Mouse (Mus musculus): ENCODE measurements at regions not wholly inside any gene's neighbourhood (a gene's known extent, or its start where the extent isn't known, plus 50 kb on each side); places are given as distances from the start of the nearest gene placed in this dataset.
"Not testable (repeated sequence)": the region's sequence is repeated elsewhere in the genome, so short reads cannot be mapped to it uniquely, and the experiment has no call there.

DNA sequence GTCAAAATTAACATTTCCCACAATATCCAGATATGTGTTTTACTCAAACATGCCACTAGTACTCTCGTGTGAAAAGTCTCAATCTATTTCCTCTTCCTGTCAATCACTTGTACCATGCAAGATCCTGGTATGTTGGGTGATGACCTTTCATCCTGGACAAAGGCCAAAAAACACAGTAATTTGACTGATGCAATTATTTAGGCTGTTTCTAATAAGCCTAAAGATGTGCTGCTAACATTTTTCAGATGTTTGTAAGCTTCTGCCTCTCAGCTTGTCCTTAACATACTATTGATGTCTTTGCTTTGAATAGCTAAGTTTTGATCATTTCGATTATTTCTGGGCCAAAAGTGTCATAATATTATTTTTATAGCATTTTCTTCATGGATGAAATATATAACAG, 418.4 kb upstream of the Arrdc4 start:
- TF ChIP-seq CTCF (IDR thresholded peaks at IDR 0.05; ENCODE audit: low read depth): no peak
- WGBS: 49% methylated on average over 2 of the region's 2 CpGs
- Histone ChIP-seq H3K36me3 (ENCODE audit: insufficient read depth, low read length) (no peaks in the 10 kb centered on the region), H3K27ac (no peak overlapping the region), H3K9ac (ENCODE audit: low read depth, low read length) (no peak overlapping the region), H3K9me3 (replicated peaks; ENCODE audit: low read length) (no peaks in the 10 kb centered on the region), H3K4me3 (replicated peaks; ENCODE audit: low read depth, low read length) (no peak overlapping the region), H3K4me2 (ENCODE audit: low read length) (no peak overlapping the region), H3K27me3 (ENCODE audit: insufficient read depth, low read length) (no peaks in the 10 kb centered on the region), H3K4me1 (replicated peaks; ENCODE audit: insufficient read depth, low read length) (no peaks in the 10 kb centered on the region)
- DNase-seq (ENCODE audit: low spot score): no peak
- ATAC-seq (replicated peaks; ENCODE audit: low FRiP score, low read depth): no peak

DNA sequence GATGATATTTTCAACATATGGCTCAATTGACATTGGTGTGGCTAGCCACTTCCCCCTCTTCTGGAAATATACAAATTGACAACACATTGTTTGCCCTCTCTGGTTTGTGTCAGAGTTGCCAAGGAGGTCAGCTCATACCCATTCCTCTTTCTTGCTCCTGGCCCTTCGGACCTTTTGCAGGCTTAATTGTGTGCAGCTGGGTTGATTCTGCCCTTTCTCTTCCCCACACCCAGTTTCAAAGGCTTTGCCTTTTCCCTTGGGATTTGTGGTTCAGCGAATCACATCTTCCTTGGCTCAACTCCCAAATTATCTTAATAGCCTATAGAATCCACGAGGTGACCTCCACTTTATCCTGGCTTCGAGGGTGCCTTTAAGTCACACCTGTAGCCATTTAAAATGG, 412.9 kb upstream of the Arrdc4 start:
- ATAC-seq (replicated peaks; ENCODE audit: low FRiP score, low read depth): no peak
- no peak for TF ChIP-seq CTCF (IDR thresholded peaks at IDR 0.05; ENCODE audit: low read depth)
- WGBS: 62% methylated on average over 4 of the region's 4 CpGs
- Histone ChIP-seq H3K9me3 (replicated peaks; ENCODE audit: low read length) (no peaks in the 10 kb centered on the region), H3K4me2 (ENCODE audit: low read length) (no peak overlapping the region), H3K36me3 (ENCODE audit: insufficient read depth, low read length) (no peaks in the 10 kb centered on the region), H3K9ac (ENCODE audit: low read depth, low read length) (no peak overlapping the region), H3K4me3 (replicated peaks; ENCODE audit: low read depth, low read length) (no peak overlapping the region), H3K27ac (no peak overlapping the region), H3K27me3 (ENCODE audit: insufficient read depth, low read length) (no peaks in the 10 kb centered on the region), H3K4me1 (replicated peaks; ENCODE audit: insufficient read depth, low read length) (no peaks in the 10 kb centered on the region)
- DNase-seq (ENCODE audit: low spot score): no peak

DNA sequence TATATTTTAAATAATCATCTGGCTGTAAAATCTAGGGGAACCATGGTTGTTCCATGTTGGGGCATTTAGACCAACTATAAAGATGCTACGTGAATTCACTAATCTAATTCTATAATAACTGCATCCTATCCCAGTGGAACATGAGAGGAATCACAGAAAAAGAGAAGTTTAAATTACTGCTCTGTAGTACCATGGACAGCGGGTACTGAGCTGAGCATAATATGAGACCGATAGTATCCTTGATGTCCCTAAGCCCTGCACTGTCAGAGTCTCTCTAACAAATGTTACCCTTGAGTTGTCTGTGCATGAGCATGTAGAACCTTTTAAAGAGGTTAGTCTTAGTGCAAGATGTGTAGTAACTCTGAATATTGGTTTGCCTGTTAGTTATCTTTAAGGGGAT, 393.3 kb upstream of the Arrdc4 start:
- no peak for TF ChIP-seq CTCF (IDR thresholded peaks at IDR 0.05; ENCODE audit: low read depth)
- no peaks in the 10 kb centered on the region for H3K27me3 ChIP-seq (ENCODE audit: insufficient read depth, low read length)
- no peak overlapping the region for H3K27ac ChIP-seq
- H3K9ac ChIP-seq (ENCODE audit: low read depth, low read length): no peak overlapping the region
- WGBS: 54% methylated on average over 3 of the region's 3 CpGs
- no peak overlapping the region for H3K4me3 ChIP-seq (replicated peaks; ENCODE audit: low read depth, low read length)
- no peaks in the 10 kb centered on the region for H3K4me1 ChIP-seq (replicated peaks; ENCODE audit: insufficient read depth, low read length)
- H3K9me3 ChIP-seq (replicated peaks; ENCODE audit: low read length): no peaks in the 10 kb centered on the region
- DNase-seq (ENCODE audit: low spot score): peak; percentile 56
- H3K4me2 ChIP-seq (ENCODE audit: low read length): no peak overlapping the region
- H3K36me3 ChIP-seq (ENCODE audit: insufficient read depth, low read length): no peaks in the 10 kb centered on the region
- ATAC-seq (replicated peaks; ENCODE audit: low FRiP score, low read depth): no peak

DNA sequence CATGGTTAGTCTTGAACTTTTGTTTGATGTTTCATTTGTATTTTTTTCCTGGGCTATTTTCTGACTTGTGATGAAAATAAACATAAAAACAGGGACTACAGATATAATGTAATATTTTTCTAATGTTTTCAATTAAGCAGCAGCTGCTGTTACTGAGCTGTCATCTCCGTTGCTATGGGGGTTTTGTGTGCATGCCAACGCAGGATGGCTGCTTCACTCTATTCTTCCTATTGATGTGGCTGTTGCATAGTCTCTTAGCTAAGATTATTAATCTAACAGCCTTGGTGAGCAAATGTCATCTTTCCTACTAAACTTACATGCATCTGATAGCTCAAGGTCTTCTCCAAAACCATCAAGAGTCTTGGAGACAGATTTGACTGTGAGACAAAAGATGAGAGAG, 384.4 kb upstream of the Arrdc4 start:
- Histone ChIP-seq H3K27me3 (ENCODE audit: insufficient read depth, low read length) (no peaks in the 10 kb centered on the region), H3K4me1 (replicated peaks; ENCODE audit: insufficient read depth, low read length) (no peaks in the 10 kb centered on the region), H3K27ac (no peak overlapping the region), H3K9me3 (replicated peaks; ENCODE audit: low read length) (no peaks in the 10 kb centered on the region), H3K4me2 (ENCODE audit: low read length) (no peak overlapping the region), H3K36me3 (ENCODE audit: insufficient read depth, low read length) (no peaks in the 10 kb centered on the region), H3K4me3 (replicated peaks; ENCODE audit: low read depth, low read length) (no peak overlapping the region), H3K9ac (ENCODE audit: low read depth, low read length) (no peak overlapping the region)
- no peak for TF ChIP-seq CTCF (IDR thresholded peaks at IDR 0.05; ENCODE audit: low read depth)
- DNase-seq (ENCODE audit: low spot score) (no peak), ATAC-seq (replicated peaks; ENCODE audit: low FRiP score, low read depth) (no peak)
- WGBS: 88% methylated on average over 2 of the region's 2 CpGs

DNA sequence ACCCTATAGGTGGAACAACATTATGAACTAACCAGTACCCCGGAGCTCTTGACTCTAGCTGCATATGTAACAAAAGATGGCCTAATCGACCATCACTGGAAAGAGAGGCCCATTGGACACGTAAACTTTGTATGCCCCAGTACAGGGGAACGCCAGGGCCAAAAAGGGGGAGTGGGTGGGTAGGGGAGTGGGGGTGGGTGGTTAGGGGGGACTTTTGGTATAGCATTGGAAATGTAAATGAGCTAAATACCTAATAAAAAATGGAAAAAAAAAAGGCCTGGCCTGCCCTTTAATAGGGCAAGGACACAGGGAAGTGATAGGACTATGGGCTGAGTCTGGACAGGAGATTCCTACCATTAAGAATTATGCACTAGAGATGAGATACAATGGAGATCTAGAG, 352.7 kb upstream of the Arrdc4 start:
- DNase-seq (ENCODE audit: low spot score); H3K9me3 ChIP-seq (replicated peaks; ENCODE audit: low read length); H3K9ac ChIP-seq (ENCODE audit: low read depth, low read length); H3K4me2 ChIP-seq (ENCODE audit: low read length); H3K4me3 ChIP-seq (replicated peaks; ENCODE audit: low read depth, low read length); H3K27ac ChIP-seq; ATAC-seq (replicated peaks; ENCODE audit: low FRiP score, low read depth); H3K27me3 ChIP-seq (ENCODE audit: insufficient read depth, low read length); H3K4me1 ChIP-seq (replicated peaks; ENCODE audit: insufficient read depth, low read length); H3K36me3 ChIP-seq (ENCODE audit: insufficient read depth, low read length): not testable (repeated sequence)
- WGBS: no CpG with 5 or more reads among the region's 4 CpGs

DNA sequence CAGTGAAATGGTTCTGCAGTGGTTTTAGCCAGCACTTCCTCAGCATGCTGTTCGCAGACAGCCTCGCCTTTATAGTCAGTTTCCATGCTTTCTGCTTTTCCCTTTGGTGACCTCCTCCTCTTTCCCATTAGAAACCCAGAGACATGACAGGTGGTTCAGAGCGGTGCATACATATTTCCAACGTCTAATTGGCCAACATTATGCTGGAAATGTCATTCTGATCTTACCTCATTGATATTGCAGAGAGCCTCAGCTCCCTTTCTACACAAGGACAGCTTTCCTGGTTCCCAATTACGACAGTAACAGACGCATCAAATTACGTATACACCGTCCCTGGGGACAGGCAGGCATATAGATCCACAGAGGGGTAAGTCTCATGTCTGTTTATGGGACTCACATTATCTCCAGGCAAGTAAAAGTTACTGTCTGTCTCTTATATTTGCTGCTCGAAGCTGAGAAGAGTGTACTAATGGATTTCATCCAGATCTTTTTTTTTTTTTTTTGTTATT, 348.6 kb upstream of the Arrdc4 start:
- no peak overlapping the region for H3K4me2 ChIP-seq (ENCODE audit: low read length)
- H3K4me3 ChIP-seq (replicated peaks; ENCODE audit: low read depth, low read length): no peak overlapping the region
- no peaks in the 10 kb centered on the region for H3K4me1 ChIP-seq (replicated peaks; ENCODE audit: insufficient read depth, low read length)
- H3K27me3 ChIP-seq (ENCODE audit: insufficient read depth, low read length): no peaks in the 10 kb centered on the region
- H3K36me3 ChIP-seq (ENCODE audit: insufficient read depth, low read length): no peaks in the 10 kb centered on the region
- no peaks in the 10 kb centered on the region for H3K9me3 ChIP-seq (replicated peaks; ENCODE audit: low read length)
- H3K27ac ChIP-seq: no peak overlapping the region
- DNase-seq (ENCODE audit: low spot score): no peak
- 40% methylated on average over 9 of the region's 9 CpGs for WGBS
- no peak for ATAC-seq (replicated peaks; ENCODE audit: low FRiP score, low read depth)
- TF ChIP-seq CTCF (IDR thresholded peaks at IDR 0.05; ENCODE audit: low read depth): no peak
- H3K9ac ChIP-seq (ENCODE audit: low read depth, low read length): no peak overlapping the region

DNA sequence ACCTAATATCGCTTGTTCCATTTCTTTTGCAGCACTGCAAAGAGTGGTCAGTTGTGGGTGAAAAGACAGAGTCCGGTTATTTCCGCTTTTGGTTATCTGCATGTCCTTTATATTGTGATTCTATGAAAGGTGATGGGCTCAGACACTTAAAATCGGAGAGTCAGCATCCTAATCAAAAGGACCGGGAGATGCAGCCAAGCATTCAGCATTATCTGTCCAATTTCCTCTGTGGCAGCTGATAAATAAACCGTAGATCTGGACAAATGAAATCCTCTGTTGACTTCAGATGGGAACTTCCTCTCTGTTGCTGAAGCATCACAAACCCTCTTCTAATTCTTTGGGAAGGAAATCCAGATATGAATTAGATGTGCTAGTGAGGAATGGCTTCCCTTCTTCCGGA, 325.7 kb upstream of the Arrdc4 start:
- no peaks in the 10 kb centered on the region for H3K27me3 ChIP-seq (ENCODE audit: insufficient read depth, low read length)
- no peak overlapping the region for H3K9ac ChIP-seq (ENCODE audit: low read depth, low read length)
- 83% methylated on average over 7 of the region's 7 CpGs for WGBS
- H3K36me3 ChIP-seq (ENCODE audit: insufficient read depth, low read length): no peaks in the 10 kb centered on the region
- H3K9me3 ChIP-seq (replicated peaks; ENCODE audit: low read length): no peaks in the 10 kb centered on the region
- no peak for TF ChIP-seq CTCF (IDR thresholded peaks at IDR 0.05; ENCODE audit: low read depth)
- H3K4me3 ChIP-seq (replicated peaks; ENCODE audit: low read depth, low read length): no peak overlapping the region
- no peak overlapping the region for H3K27ac ChIP-seq
- H3K4me2 ChIP-seq (ENCODE audit: low read length): no peak overlapping the region
- no peaks in the 10 kb centered on the region for H3K4me1 ChIP-seq (replicated peaks; ENCODE audit: insufficient read depth, low read length)
- ATAC-seq (replicated peaks; ENCODE audit: low FRiP score, low read depth) (no peak), DNase-seq (ENCODE audit: low spot score) (no peak)

Data from kidney, postnatal 0 days (tissue).